Mouse (Mus musculus) liver, postnatal 0 days (tissue): ENCODE data around the gene Agbl1. TPM values are rescaled to one million over a fixed set of nuclear protein-coding genes. Genes with fewer than 3 reads are reported as not detected.

Experiments used
- ATAC-seq: fragments of 200-750 bp; cut with Nextera tagmentation; 2 replicates; pipeline ENCODE4 v1.8.0; 2017; ENCODE audit warnings: mild to moderate bottlenecking, moderate library complexity
- DNase-seq: peaks from one replicate; pipeline ENCODE4 v3.0.0-alpha.2; 2016
- H3K27ac ChIP-seq: fragments of 300-500 bp; sonication (generic); 2 replicates; pipeline ENCODE4 v1.5.1; 2014; ENCODE audit warnings: antibody characterized with exemption, moderate library complexity, mild to moderate bottlenecking, low read depth
- H3K27me3 ChIP-seq: fragments of 300-500 bp; sonication (generic); 2 replicates; pipeline ENCODE4 v1.6.1; 2014; ENCODE audit warnings: low read length, control low read depth, mixed read lengths; ENCODE audit not compliant: insufficient read depth
- H3K36me3 ChIP-seq: fragments of 300-500 bp; sonication (generic); replicated peaks from 2 replicates; pipeline ENCODE4 v1.6.1; 2014; ENCODE audit warnings: mild to moderate bottlenecking, control low read depth, low read length, moderate library complexity, mixed read lengths; ENCODE audit not compliant: insufficient read depth
- H3K4me1 ChIP-seq: fragments of 300-500 bp; sonication (generic); 2 replicates; pipeline ENCODE4 v1.6.1; 2014; ENCODE audit warnings: antibody characterized with exemption, mild to moderate bottlenecking, control low read depth; ENCODE audit not compliant: insufficient read depth
- H3K4me2 ChIP-seq: fragments of 300-500 bp; sonication (generic); 2 replicates; pipeline ENCODE4 v1.6.1; 2014; ENCODE audit warnings: low read depth, mild to moderate bottlenecking, low read length, moderate library complexity, mixed read lengths
- H3K4me3 ChIP-seq: fragments of 300-500 bp; sonication (generic); 2 replicates; pipeline ENCODE4 v1.5.1; 2014; ENCODE audit warnings: low read depth, low read length
- H3K9ac ChIP-seq: fragments of 300-500 bp; sonication (generic); replicated peaks from 2 replicates; pipeline ENCODE4 v1.6.1; 2014; ENCODE audit warnings: mild to moderate bottlenecking, moderate library complexity
- H3K9me3 ChIP-seq: fragments of 300-500 bp; sonication (generic); 2 replicates; pipeline ENCODE4 v1.6.1; 2016; ENCODE audit warnings: mild to moderate bottlenecking, control low read depth, low read length, mixed read lengths
- CTCF ChIP-seq: sonication (generic); IDR thresholded peaks from 2 replicates; pipeline ENCODE4 v1.5.1; 2016; ENCODE audit warnings: antibody characterized with exemption, low read depth
- EP300 ChIP-seq: IDR thresholded peaks from 2 replicates; pipeline ENCODE4 v1.6.1; 2016; ENCODE audit warnings: antibody characterized with exemption, low read depth, mild to moderate bottlenecking
- WGBS: fragments of 180-500 bp; shearing (Covaris S2); extraction: QIAGEN DNeasy Blood & Tissue Kit; methylation state at CpG from one replicate; pipeline ENCODE4 v1.1.7; 2014; ENCODE audit not compliant: insufficient replicate concordance; 5-methylcytosine and 5-hydroxymethylcytosine counted together
- polyA plus RNA-seq: library from polyadenylated mRNA; unstranded; fragments of >200 nt; fragmentation: Nextera tagmentation; extraction: Ambion mirVana; gene quantifications from 2 replicates; pipeline ENCODE4 v1.2.1, GENCODE M21; 2015

Gene Agbl1
- 0.04 TPM in 1 of 2 replicates, not detected in the other for polyA plus RNA-seq

- no peaks in the 10 kb centered on the region for H3K36me3 ChIP-seq
- WGBS = 54% methylated on average over 7 of the region's 7 CpGs
- no peaks in the 10 kb centered on the region for H3K4me1 ChIP-seq
- no peaks in the 10 kb centered on the region for H3K27me3 ChIP-seq
- no peak for ATAC-seq
- H3K27ac ChIP-seq = no peak within 1 kb of the TSS
- no peaks in the 10 kb centered on the region for H3K9me3 ChIP-seq
- no peak for DNase-seq
- no peak within 1 kb of the TSS for H3K9ac ChIP-seq
- H3K4me3 ChIP-seq = no peak within 1 kb of the TSS
- no peak within 1 kb of the TSS for H3K4me2 ChIP-seq
- TF ChIP-seq EP300 = no peak
- TF ChIP-seq CTCF = no peak
Measured at GRCm38 (mm10) chr7:76229311-76229937, at the start of gene Agbl1. TSS of gene Agbl1 (plus strand) at chr7:76229887.

GRCm38 (mm10) chr7:76185005-76185658, 44.6 kb upstream of the Agbl1 start:
- TF ChIP-seq CTCF (no peak), EP300 (no peak)
- 64% methylated on average over 7 of the region's 7 CpGs for WGBS
- no peak overlapping the region for H3K9ac ChIP-seq
- no peak overlapping the region for H3K4me3 ChIP-seq
- no peak overlapping the region for H3K4me2 ChIP-seq
- ATAC-seq (no peak), DNase-seq (no peak)
- no peaks in the 10 kb centered on the region for H3K4me1 ChIP-seq
- no peaks in the 10 kb centered on the region for H3K9me3 ChIP-seq
- no peaks in the 10 kb centered on the region for H3K27me3 ChIP-seq
- no peak overlapping the region for H3K27ac ChIP-seq
- H3K36me3 ChIP-seq = no peaks in the 10 kb centered on the region

GRCm38 (mm10) chr7:76185681-76186121, 44.0 kb upstream of the Agbl1 start:
- H3K9ac ChIP-seq = no peak overlapping the region

GRCm38 (mm10) chr7:76218546-76218945, 11.1 kb upstream of the Agbl1 start:
- TF ChIP-seq EP300 = no peak
- TF ChIP-seq CTCF = no peak
- H3K9me3 ChIP-seq = no peaks in the 10 kb centered on the region
- H3K27ac ChIP-seq = no peak overlapping the region
- H3K4me3 ChIP-seq = no peak overlapping the region
- H3K9ac ChIP-seq = no peak overlapping the region
- H3K4me1 ChIP-seq = no peaks in the 10 kb centered on the region
- no peaks in the 10 kb centered on the region for H3K36me3 ChIP-seq
- no peaks in the 10 kb centered on the region for H3K27me3 ChIP-seq
- no peak for ATAC-seq
- 61% methylated on average over 4 of the region's 4 CpGs for WGBS
- no peak overlapping the region for H3K4me2 ChIP-seq
- no peak for DNase-seq

More at GRCm38 (mm10) chr7:76185681-76186121, 44.0 kb upstream of the Agbl1 start:
- 46% methylated on average over 6 of the region's 6 CpGs for WGBS
- H3K27ac ChIP-seq = no peak overlapping the region
- DNase-seq (no peak), ATAC-seq (no peak)
- H3K9me3 ChIP-seq = no peaks in the 10 kb centered on the region
- no peaks in the 10 kb centered on the region for H3K4me1 ChIP-seq
- no peak overlapping the region for H3K4me2 ChIP-seq
- H3K36me3 ChIP-seq = no peaks in the 10 kb centered on the region
- no peak overlapping the region for H3K4me3 ChIP-seq
- TF ChIP-seq EP300 (no peak), CTCF (no peak)
- no peaks in the 10 kb centered on the region for H3K27me3 ChIP-seq

- H3K4me3 ChIP-seq = no peak overlapping the region
- H3K27ac ChIP-seq = no peak overlapping the region
- H3K36me3 ChIP-seq = no peaks in the 10 kb centered on the region
- no peak overlapping the region for H3K9ac ChIP-seq
- no peak overlapping the region for H3K4me2 ChIP-seq
- 82% methylated on average over 7 of the region's 7 CpGs for WGBS
- H3K27me3 ChIP-seq = no peaks in the 10 kb centered on the region
- no peak for DNase-seq
- no peaks in the 10 kb centered on the region for H3K9me3 ChIP-seq
- no peaks in the 10 kb centered on the region for H3K4me1 ChIP-seq
- ATAC-seq = no peak
- TF ChIP-seq CTCF (no peak), EP300 (no peak)
Measured at GRCm38 (mm10) chr7:76219797-76220469, 9.8 kb upstream of the Agbl1 start.

- DNase-seq = no peak
- H3K27me3 ChIP-seq = no peaks in the 10 kb centered on the region
- H3K27ac ChIP-seq = no peak overlapping the region
- H3K4me2 ChIP-seq = no peak overlapping the region
- no peaks in the 10 kb centered on the region for H3K9me3 ChIP-seq
- no peak for ATAC-seq
- TF ChIP-seq CTCF = no peak
- TF ChIP-seq EP300 = no peak
- H3K4me1 ChIP-seq = no peaks in the 10 kb centered on the region
- no peak overlapping the region for H3K9ac ChIP-seq
- WGBS = 74% methylated on average over 2 of the region's 2 CpGs
- no peak overlapping the region for H3K4me3 ChIP-seq
- no peaks in the 10 kb centered on the region for H3K36me3 ChIP-seq
Measured at GRCm38 (mm10) chr7:76222691-76223090, 7.0 kb upstream of the Agbl1 start.
